Mouse (Mus musculus): Measurements from ENCODE around the gene Ldb3. TPM values are rescaled to one million over a fixed set of nuclear protein-coding genes. Genes with fewer than 3 reads are reported as not detected.

Gene Ldb3
- 1.1 TPM for polyA plus RNA-seq (2015; fragmentation: Illumina TruSeq; extraction: RNeasy Lipid Tissue Mini Kit (QIAGEN cat#74804); ENCODE audit: insufficient read depth, low read depth, low replicate concordance)

DNA sequence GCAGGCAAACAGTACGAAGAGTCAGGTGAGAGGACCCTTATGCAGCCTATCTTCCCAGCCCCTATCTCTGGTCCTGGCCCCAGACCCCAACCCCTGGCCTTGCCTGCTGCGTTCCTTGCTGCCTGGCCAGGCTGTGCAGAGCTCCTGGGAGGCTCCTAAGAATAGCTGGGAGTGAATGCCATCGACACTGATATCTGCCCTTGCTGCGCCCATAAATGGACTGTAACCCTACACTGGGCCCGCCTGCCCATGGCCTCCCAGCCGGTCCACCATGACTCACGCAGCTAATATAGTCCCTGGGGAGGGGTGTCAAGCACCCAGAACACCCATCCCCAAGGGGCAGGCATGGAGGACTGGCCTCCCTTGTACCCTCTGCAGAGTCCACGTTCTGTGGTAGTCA, at the start of gene Ldb3:
TSS of gene Ldb3 (minus strand) at position 185 of the 400 bp plus-strand sequence.

DNA sequence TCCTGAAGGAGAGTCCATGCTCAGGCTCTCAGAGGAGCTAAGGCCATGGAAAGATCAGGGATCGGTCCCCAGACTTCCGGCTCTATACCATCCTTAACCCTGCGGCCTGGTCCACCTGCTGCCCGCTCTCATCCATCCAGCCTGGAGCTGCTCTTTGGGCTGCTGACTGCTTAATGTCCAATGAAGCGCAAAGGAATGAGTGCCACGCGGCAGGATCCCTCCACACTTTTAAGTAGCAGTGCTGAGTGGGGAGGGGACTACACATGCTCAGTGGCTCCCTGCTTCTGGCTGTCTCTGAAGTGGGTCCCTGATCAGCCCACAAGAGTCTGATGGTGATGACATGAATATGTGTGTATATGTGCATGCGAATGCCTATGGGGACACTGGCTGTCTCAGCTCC, 11.5 kb upstream of the Ldb3 start, which contains the start of gene Opn4:
TSS of gene Opn4 (minus strand) at position 202 of the 400 bp plus-strand sequence.

DNA sequence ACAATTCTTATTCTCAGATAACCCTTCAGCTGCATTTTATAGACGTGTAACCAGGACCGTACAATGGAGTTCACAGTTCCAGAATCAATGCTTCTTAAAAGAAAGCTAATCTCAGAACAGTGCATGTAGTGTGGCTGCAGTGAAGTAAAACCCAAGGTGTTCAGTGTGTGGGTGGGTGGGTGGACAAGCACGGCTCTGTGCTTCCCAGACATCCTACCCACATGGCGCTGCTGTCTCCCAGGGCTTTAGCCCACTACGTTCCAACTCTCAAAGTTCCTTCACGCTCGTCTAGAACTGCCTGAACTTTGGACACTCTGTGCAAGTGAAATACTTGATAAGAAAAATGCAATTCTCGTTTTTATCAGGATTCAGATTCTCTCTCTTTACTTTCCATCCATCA, 65.8 kb downstream of the Ldb3 start, which contains the start of gene 9230112D13Rik:
TSS of gene 9230112D13Rik (minus strand) at position 101 of the 400 bp plus-strand sequence.

DNA sequence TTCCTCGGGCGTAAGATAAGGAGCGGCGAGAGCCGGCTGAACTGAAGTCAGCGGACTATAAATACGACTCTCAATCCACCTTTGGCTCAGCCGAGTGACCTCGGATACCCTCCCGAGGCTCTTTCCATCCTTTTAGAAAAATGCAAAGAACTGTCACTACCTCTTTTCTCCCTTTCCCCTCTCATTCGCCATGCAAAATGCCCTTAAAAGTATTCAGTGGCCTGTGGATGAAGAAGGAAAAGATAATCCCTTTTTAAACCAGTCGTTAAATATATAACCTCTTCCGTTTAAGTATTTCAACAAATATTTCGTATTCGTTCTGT, 85.2 kb downstream of the Ldb3 start, which contains the start of gene Bmpr1a:
TSS of gene Bmpr1a (minus strand) at position 17 of the 323 bp plus-strand sequence.

Other genes starting within 250 kb of the Ldb3 start
- 3.0 TPM for gene Fam25c, start 233.2 kb downstream of the Ldb3 start, polyA plus RNA-seq (2015; fragmentation: Illumina TruSeq; extraction: RNeasy Lipid Tissue Mini Kit (QIAGEN cat#74804); ENCODE audit: insufficient read depth, low read depth, low replicate concordance)
- gene Sncg, start 213.9 kb downstream of the Ldb3 start, polyA plus RNA-seq (2015; fragmentation: Illumina TruSeq; extraction: RNeasy Lipid Tissue Mini Kit (QIAGEN cat#74804); ENCODE audit: insufficient read depth, low read depth, low replicate concordance) = 19.0 TPM
- 17.0 TPM for gene Mmrn2, start 213.2 kb downstream of the Ldb3 start, polyA plus RNA-seq (2015; fragmentation: Illumina TruSeq; extraction: RNeasy Lipid Tissue Mini Kit (QIAGEN cat#74804); ENCODE audit: insufficient read depth, low read depth, low replicate concordance)
- 5.8 TPM for gene Bmpr1a, start 85.3 kb downstream of the Ldb3 start, polyA plus RNA-seq (2015; fragmentation: Illumina TruSeq; extraction: RNeasy Lipid Tissue Mini Kit (QIAGEN cat#74804); ENCODE audit: insufficient read depth, low read depth, low replicate concordance)
- gene 9230112D13Rik, start 65.9 kb downstream of the Ldb3 start, polyA plus RNA-seq (2015; fragmentation: Illumina TruSeq; extraction: RNeasy Lipid Tissue Mini Kit (QIAGEN cat#74804); ENCODE audit: insufficient read depth, low read depth, low replicate concordance) = not detected
- gene Opn4, start 11.5 kb upstream of the Ldb3 start, polyA plus RNA-seq (2015; fragmentation: Illumina TruSeq; extraction: RNeasy Lipid Tissue Mini Kit (QIAGEN cat#74804); ENCODE audit: insufficient read depth, low read depth, low replicate concordance) = not detected
- 9.8 TPM for gene Wapl, start 85.2 kb upstream of the Ldb3 start, polyA plus RNA-seq (2015; fragmentation: Illumina TruSeq; extraction: RNeasy Lipid Tissue Mini Kit (QIAGEN cat#74804); ENCODE audit: insufficient read depth, low read depth, low replicate concordance)
- not detected for gene Grid1, start 231.4 kb upstream of the Ldb3 start, polyA plus RNA-seq (2015; fragmentation: Illumina TruSeq; extraction: RNeasy Lipid Tissue Mini Kit (QIAGEN cat#74804); ENCODE audit: insufficient read depth, low read depth, low replicate concordance)